Mouse (Mus musculus) layer of hippocampus, adult 11-12 months (tissue): Measurements from ENCODE around the gene Baz2b.
A peak's percentile ranks its signal among the peaks of the same experiment; 100 is the strongest.

Source experiments
- DNase-seq: peaks from one replicate; pipeline ENCODE4 v3.0.0; 2022; ENCODE audit warnings: low spot score

The Baz2b gene

GRCm38 (mm10) chr2:59955916-59956315 is 253.7 kb downstream of the Baz2b start:
- DNase-seq = no peak

GRCm38 (mm10) chr2:59954791-59955190 is 254.8 kb downstream of the Baz2b start:
- DNase-seq = no peak

GRCm38 (mm10) chr2:59952286-59953014 is 257.2 kb downstream of the Baz2b start:
- DNase-seq = no peak

- no peak for DNase-seq
Measured at GRCm38 (mm10) chr2:59951706-59952105, 257.9 kb downstream of the Baz2b start.

DNA sequence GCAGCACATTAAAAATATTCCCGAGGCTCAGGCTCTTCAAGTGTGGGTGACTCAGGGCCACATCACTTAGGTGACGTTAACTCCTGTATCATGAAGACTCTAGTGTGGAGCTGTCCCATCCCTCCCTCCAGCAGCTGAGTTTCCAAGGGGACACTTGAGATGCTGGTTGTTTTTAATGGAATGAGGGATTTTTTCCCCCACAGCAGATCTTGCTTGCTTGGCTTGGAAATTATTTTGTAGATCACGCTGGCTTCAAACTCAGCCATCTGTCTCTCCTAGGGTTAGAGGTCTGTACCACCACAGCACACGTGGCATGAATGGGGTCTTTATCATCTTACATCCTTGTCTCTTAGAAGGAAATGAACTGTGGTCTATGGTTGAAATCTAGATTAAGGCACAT is 258.5 kb downstream of the Baz2b start:
- DNase-seq = no peak

DNA sequence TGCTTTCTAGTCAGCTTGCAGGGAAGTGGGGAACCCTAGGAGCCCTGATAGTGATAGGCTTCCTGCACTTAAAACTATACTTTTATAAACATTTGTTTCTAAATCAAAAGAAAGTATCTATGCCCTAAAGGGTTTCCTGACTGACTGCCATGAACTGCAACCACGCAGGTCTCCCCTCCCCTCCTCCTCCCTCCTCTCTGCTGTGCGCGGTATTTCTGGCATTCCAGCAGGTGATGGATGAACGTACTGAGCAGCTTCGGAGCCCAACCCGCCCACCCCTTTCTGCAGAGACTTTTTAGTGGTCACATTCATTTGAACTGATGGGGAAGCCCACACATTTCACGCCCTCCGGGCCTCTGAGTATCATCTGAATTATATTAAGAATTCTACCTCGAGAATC is 273.3 kb downstream of the Baz2b start:
- DNase-seq = no peak

DNA sequence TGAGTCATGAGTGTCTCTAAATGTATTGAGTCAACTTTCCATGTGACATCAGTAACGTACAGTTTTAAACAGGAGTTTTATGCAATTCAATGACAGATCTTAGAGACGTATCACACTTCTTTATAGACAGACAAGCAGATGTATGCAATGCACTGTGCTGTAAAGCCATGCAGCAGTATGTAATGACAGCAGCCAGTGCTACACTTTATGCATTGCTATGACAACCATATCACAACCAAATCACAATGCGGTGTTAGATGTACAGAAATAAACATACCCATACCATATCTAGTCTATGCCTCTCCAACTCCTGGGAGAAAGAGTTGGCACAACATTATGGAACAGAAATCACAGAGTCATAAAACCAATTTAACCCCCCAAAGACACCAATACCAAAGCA is 276.5 kb downstream of the Baz2b start:
- no peak for DNase-seq

GRCm38 (mm10) chr2:59932244-59932643 is 277.4 kb downstream of the Baz2b start:
- no peak for DNase-seq

DNA sequence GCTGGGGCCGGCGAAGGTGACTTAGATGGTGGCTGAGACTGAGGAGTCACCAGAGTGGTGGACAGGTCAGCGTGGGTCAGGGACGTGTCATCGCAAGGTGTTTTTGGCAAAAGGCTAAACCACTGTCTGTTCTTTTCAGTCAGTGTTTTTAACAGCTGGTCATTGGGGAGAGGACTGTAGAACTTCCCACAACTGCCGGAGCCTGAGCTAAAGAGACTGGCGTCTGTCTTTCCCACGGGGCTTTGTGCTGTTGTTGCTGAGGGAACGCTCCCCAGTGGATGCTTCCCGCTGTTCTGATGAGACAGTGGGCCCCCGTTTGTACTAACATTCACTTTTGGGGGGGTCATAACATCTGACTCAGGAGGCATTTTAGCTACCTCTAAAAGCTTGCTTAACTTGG is 296.0 kb downstream of the Baz2b start:
- no peak for DNase-seq

DNA sequence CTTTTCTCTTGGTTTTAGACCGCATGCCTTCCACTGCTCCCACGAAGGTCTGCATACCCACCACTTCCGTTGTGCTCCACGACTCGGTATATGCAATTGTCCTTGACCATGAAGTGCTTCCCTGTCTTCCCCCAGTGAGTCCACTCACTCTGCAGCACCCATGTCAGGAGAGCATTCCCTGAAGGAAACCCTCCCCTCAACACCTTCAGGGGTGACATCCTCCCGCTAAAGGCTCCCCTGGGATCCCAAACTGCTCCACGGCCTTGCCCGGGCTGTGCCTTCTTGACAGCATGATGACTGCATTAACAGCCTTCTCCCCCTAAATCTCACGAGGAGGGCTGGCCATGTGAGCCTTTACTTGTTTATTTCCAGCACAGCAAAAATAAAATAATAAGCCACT is 301.6 kb downstream of the Baz2b start:
- DNase-seq = no peak

GRCm38 (mm10) chr2:59904007-59904406 is 305.6 kb downstream of the Baz2b start:
- DNase-seq = no peak

GRCm38 (mm10) chr2:59898666-59899065 is 311.0 kb downstream of the Baz2b start:
- DNase-seq = no peak

- no peak for DNase-seq
Measured at GRCm38 (mm10) chr2:59898105-59898504, 311.5 kb downstream of the Baz2b start.

DNA sequence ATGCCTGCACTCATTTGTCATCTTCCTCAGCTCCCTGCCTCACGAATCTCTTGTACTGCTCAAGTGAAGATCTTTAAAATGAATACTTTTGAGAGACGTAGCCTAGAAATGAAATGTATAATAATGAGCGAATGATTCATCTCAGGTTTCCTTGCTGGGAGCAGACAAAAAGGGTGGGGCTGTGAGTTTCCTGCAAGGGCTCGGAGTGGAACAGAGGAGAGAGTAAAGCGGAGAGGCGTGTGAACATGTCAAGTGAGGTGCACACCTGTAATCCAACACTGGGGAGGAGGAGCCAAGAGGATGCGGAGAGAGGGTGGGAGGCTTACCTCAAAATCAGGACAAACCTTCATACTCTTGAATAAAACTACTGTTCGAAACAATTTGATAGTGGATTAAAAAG is 312.8 kb downstream of the Baz2b start:
- no peak for DNase-seq

DNA sequence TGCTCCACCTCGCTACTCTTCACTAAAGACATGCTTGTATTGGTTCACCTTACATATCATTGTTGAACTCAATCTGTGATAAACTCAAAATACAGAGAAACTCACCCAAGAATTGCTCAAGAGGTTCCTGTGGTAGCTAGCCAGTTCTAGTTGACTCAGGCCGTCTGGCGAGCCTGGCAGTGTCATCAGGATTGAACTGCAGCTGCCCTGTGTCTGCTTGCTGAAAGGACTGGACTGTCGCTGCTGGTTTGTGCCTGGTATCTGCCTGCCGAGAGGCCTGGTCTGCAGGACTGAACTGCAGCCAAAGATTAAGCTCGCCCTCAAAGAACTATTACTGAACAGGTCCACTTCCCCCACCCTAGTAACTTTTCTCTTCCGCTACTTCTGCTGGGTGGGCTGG is 313.2 kb downstream of the Baz2b start:
- no peak for DNase-seq

GRCm38 (mm10) chr2:59889699-59890098 is 319.9 kb downstream of the Baz2b start:
- DNase-seq = peak; percentile 21

DNA sequence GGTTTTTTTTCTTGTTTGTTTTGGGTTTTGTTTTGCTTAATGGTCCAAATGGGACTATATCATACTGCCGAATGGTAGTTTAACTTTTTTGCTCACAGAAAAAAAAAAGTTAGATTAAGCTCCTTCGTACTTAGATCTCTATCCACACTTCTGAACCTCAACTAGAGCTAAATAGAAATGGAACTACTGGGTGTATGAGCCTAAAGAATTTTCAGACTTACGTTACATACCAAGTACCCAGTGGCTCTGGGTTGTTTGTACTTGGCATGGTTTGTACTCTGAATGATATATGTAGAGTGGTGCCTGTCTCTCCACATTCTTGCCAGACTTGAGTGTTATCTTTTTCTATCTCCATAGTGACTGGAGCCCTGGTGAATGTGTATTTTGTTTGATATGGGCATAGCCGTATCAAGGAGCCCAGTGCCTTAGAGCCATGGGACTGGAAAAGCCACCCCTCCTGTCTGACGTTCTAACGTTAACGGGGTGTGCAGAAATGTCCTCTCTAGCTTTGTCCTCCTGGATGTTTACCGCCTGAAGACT is 326.8 kb downstream of the Baz2b start:
- no peak for DNase-seq

- DNase-seq = peak; percentile 92
Measured at GRCm38 (mm10) chr2:59881831-59882741, 327.6 kb downstream of the Baz2b start, which contains the start of gene Wdsub1. Gene Wdsub1, minus strand, starts transcription at chr2:59882591.

DNA sequence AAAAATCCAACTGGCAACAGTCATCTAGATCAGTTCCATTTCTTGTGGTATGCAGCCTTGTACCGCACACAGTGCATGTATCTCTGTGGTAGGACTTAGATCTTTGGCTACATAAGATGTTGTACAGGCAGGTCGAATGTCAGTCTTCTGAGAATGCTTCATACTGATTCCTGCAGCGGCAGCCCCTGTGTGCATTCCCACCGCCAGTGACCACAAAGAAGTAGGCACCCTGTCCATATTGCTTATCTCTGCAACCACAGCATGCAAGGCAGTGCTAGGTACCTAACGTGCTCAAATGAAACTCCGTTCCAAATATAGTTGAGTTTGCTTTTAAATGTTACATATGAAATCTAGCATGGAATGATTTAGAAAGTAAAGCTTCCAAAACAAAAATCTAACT is 328.2 kb downstream of the Baz2b start:
- no peak for DNase-seq

DNA sequence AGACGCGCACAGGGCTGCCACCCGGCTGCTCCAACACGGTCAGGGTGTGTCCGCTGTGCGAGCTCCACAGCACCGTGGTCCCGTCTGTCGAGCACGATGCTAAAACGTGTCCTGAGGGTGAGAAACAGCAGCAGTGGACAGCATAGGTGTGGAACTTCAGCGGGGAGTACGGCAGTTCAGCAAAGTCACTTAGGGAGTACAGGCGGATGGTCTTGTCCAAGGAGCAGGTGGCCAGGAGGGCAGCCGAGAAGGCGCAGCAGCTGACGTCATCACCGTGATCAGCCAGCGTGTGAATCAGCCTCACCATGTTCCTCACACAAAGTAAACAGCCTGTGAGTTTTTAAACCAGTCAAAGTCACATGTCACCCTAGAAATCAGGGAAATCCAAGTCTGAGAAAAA is 331.4 kb downstream of the Baz2b start:
- no peak for DNase-seq

DNA sequence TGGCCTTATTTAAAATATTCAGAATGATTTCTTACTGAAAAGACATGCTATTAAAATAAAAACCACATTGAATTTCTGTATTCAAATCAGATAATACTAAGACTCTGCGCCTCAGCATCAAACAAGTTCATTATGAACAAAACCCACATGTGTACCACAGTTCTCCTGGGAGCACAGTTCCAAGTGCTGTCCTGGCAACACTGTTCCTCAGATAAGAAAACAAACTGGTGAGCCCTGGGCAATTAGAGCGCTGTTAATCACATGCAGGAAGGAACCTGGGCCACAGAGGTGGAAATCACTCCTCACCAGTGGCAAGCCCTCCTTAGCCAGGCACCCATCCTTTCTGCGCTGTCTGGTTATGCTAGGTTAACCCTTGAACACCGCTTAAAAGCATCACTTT is 332.3 kb downstream of the Baz2b start:
- no peak for DNase-seq

DNA sequence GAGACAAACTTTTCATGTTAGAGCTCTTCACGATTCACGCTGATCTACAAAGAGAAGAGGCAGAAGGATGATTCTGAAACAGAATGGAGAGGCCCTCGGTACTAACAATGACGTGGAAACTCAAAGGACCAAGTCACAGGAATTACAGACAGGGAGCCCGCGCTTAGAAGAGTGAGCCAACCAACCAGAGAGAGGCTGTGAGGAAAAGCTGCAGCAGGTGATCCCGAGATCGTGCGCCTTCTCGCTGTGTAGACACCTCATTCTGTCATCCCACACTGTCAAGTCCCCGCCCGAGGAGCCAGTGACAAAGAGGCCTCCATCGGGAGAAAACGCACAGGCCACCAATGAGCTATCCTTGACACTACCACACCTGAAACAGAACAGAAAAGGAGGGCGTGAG is 333.2 kb downstream of the Baz2b start:
- DNase-seq = no peak

DNA sequence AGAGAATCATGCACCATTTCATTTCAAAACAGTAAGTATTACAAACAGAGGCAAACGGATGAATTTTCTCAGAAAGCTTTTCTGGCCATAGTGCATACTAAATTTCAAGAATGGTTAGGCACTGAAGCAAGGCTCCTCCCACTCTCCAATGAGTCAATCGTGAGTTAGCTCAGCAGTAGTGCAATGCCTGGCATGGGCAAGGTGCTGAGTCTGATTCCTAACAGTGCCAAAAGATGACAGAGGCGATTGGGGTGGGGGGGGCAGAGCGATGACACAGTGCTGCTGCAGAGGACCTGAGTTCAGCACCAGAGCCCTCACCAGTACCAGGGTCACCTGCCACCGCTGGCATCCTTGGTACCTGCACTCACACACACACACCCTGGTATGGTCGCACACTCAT is 339.1 kb downstream of the Baz2b start:
- DNase-seq = no peak
